Mouse (Mus musculus) bone marrow macrophage, adult 2 months (primary cell): ENCODE data around the gene Wdr92.

Experiments
- CTCF ChIP-seq: IDR thresholded peaks from 2 replicates; pipeline ENCODE4 v1.5.1; 2012; ENCODE audit warnings: low read depth, mild to moderate bottlenecking, low read length, moderate library complexity
- POLR2A ChIP-seq: IDR thresholded peaks from 2 replicates; pipeline ENCODE4 v1.6.1; 2012; ENCODE audit warnings: mild to moderate bottlenecking, low read depth, low read length, borderline replicate concordance

GRCm38 (mm10) chr11:17163956-17164355, 18.0 kb upstream of the Wdr92 start:
- no peak for TF ChIP-seq POLR2A
- TF ChIP-seq CTCF = no peak
